Mouse (Mus musculus) cerebellum, adult 2 months (tissue): ENCODE data around the gene Gm43738. TPM values are rescaled to one million over a fixed set of nuclear protein-coding genes. Genes with fewer than 3 reads are reported as not detected.
A peak's percentile ranks its signal among the peaks of the same experiment; 100 is the strongest.

Experiments
- DNase-seq, 2 experiments: peaks; one replicate each; pipeline ENCODE4 v3.0.0; 2021
- H3K27ac ChIP-seq: fragments of 200-500 bp; 2 replicates; pipeline ENCODE4 v1.5.1; 2012; ENCODE audit warnings: low read length, control low read depth, inconsistent platforms; ENCODE audit not compliant: insufficient read depth
- H3K27me3 ChIP-seq: fragments of 200-500 bp; 2 replicates; pipeline ENCODE4 v1.6.1; 2012; ENCODE audit warnings: inconsistent platforms, mild to moderate bottlenecking, low read length, moderate library complexity; ENCODE audit not compliant: control insufficient read depth, insufficient read depth
- H3K4me1 ChIP-seq: fragments of 200-500 bp; 2 replicates; pipeline ENCODE4 v1.6.1; 2011; ENCODE audit warnings: low read length; ENCODE audit not compliant: control insufficient read depth, insufficient read depth
- H3K4me3 ChIP-seq: fragments of 200-500 bp; replicated peaks from 2 replicates; pipeline ENCODE3; 2011; ENCODE audit warnings: mild to moderate bottlenecking, low read depth, low read length, control low read depth; ENCODE audit not compliant: insufficient read depth
- CTCF ChIP-seq: fragments of 200-500 bp; IDR thresholded peaks from 2 replicates; pipeline ENCODE4 v1.5.1; 2011; ENCODE audit warnings: low read depth, mild to moderate bottlenecking, control low read depth, low read length, moderate library complexity, borderline replicate concordance; ENCODE audit not compliant: insufficient read depth
- POLR2A ChIP-seq: fragments of 200-500 bp; IDR thresholded peaks from 2 replicates; pipeline ENCODE4 v1.6.1; 2011; ENCODE audit warnings: low read length, control low read depth, borderline replicate concordance; ENCODE audit not compliant: insufficient read depth
- WGBS: fragments of 180-500 bp; shearing (Covaris S2); methylation state at CpG from one replicate; pipeline ENCODE4 v1.1.7; 2018; 5-methylcytosine and 5-hydroxymethylcytosine counted together
- polyA plus RNA-seq: library from polyadenylated mRNA; depleted of rRNA; stranded (reverse); fragments of >200 nt; gene quantifications from 2 replicates; pipeline ENCODE4 v1.2.3, GENCODE M21; 2012; rRNA removed

Gene Gm43738
- 0.03 TPM in 1 of 2 replicates, not detected in the other for polyA plus RNA-seq

GRCm38 (mm10) chr3:89100811-89101210 lies at the start of gene Gm43738:
TSS of gene Gm43738 (minus strand) at chr3:89101099.
- WGBS: 14% methylated on average over 7 of the region's 7 CpGs
- no peak for TF ChIP-seq CTCF
- TF ChIP-seq POLR2A: no peak
- H3K27ac ChIP-seq: no peak within 1 kb of the TSS

GRCm38 (mm10) chr3:89148567-89148966 lies 47.7 kb upstream of the Gm43738 start:
- Histone ChIP-seq H3K4me3 (no peak overlapping the region), H3K27ac (no peak overlapping the region), H3K4me1 (no peaks in the 10 kb centered on the region), H3K27me3 (no peaks in the 10 kb centered on the region)
- TF ChIP-seq POLR2A (no peak), CTCF (no peak)
- WGBS: 81% methylated on average over 14 of the region's 14 CpGs
- no peak for DNase-seq

More at GRCm38 (mm10) chr3:89100811-89101210, at the start of gene Gm43738:
- no peaks in the 10 kb centered on the region for H3K4me1 ChIP-seq
- peak; percentile 38 to 45 for DNase-seq
- no peaks in the 10 kb centered on the region for H3K27me3 ChIP-seq
- peak within 1 kb of the TSS; percentile 98 for H3K4me3 ChIP-seq

GRCm38 (mm10) chr3:89147979-89148311 lies 47.0 kb upstream of the Gm43738 start:
- no peak overlapping the region for H3K4me3 ChIP-seq
- no peak for DNase-seq
- no peaks in the 10 kb centered on the region for H3K27me3 ChIP-seq
- H3K27ac ChIP-seq: no peak overlapping the region
- TF ChIP-seq POLR2A: no peak
- TF ChIP-seq CTCF: no peak
- 26% methylated on average over 15 of the region's 15 CpGs for WGBS
- H3K4me1 ChIP-seq: no peaks in the 10 kb centered on the region

- H3K4me3 ChIP-seq: no peak overlapping the region
- H3K27ac ChIP-seq: no peak overlapping the region
- no peaks in the 10 kb centered on the region for H3K4me1 ChIP-seq
- no peaks in the 10 kb centered on the region for H3K27me3 ChIP-seq
- peak in 1 of 2 experiments; percentile 26 for DNase-seq
- no peak for TF ChIP-seq POLR2A
- TF ChIP-seq CTCF: no peak
- 34% methylated on average over 26 of the region's 26 CpGs for WGBS
These were observed 46.4 kb upstream of the Gm43738 start for GRCm38 (mm10) chr3:89147101-89147978.

- H3K4me3 ChIP-seq: no peak overlapping the region
- H3K4me1 ChIP-seq: no peaks in the 10 kb centered on the region
- WGBS: 50% methylated on average over 8 of the region's 8 CpGs
- no peak for DNase-seq
- TF ChIP-seq CTCF (no peak), POLR2A (no peak)
- H3K27me3 ChIP-seq: no peaks in the 10 kb centered on the region
- H3K27ac ChIP-seq: no peak overlapping the region
These were observed 44.7 kb upstream of the Gm43738 start for GRCm38 (mm10) chr3:89145566-89145965.

GRCm38 (mm10) chr3:89144821-89145220 lies 43.9 kb upstream of the Gm43738 start:
- Histone ChIP-seq H3K27ac (no peak overlapping the region), H3K4me3 (no peak overlapping the region), H3K4me1 (no peaks in the 10 kb centered on the region), H3K27me3 (no peaks in the 10 kb centered on the region)
- no peak for DNase-seq
- WGBS: 40% methylated on average over 10 of the region's 10 CpGs
- TF ChIP-seq CTCF: no peak

- Histone ChIP-seq H3K27me3 (no peaks in the 10 kb centered on the region), H3K4me1 (peaks cover 3% of the 10 kb centered on the region), H3K4me3 (no peak overlapping the region), H3K27ac (no peak overlapping the region)
- no peak for DNase-seq
- WGBS: 36% methylated on average over 9 of the region's 9 CpGs
- TF ChIP-seq CTCF: no peak
- TF ChIP-seq POLR2A: no peak
These were observed 35.5 kb upstream of the Gm43738 start for GRCm38 (mm10) chr3:89136365-89136764.

- no peak for DNase-seq
- Histone ChIP-seq H3K27me3 (no peaks in the 10 kb centered on the region), H3K27ac (no peak within 1 kb of the TSS), H3K4me1 (peaks cover 3% of the 10 kb centered on the region), H3K4me3 (no peak within 1 kb of the TSS)
- TF ChIP-seq CTCF (no peak), POLR2A (no peak)
- WGBS: 58% methylated on average over 3 of the region's 3 CpGs
These were observed 35.1 kb upstream of the Gm43738 start, which contains the start of gene Pklr for GRCm38 (mm10) chr3:89135958-89136357. TSS of gene Pklr (plus strand) at chr3:89136142.
